Mouse (Mus musculus): ENCODE data around the gene Syne2.

- TF ChIP-seq CTCF (IDR thresholded peaks at IDR 0.05; ENCODE audit: control insufficient read depth, insufficient read depth, low read length) (no peak), POLR2A (IDR thresholded peaks at IDR 0.05; ENCODE audit: borderline replicate concordance, control insufficient read depth, low read depth, low read length) (no peak)
Observed at GRCm38 (mm10) chr12:76012789-76013188, 194.9 kb downstream of the Syne2 start.
